Mouse (Mus musculus): ENCODE results near the gene Setd1b. TPM values are rescaled to one million over a fixed set of nuclear protein-coding genes. Genes with fewer than 3 reads are reported as not detected.

Gene Setd1b
- polyA plus RNA-seq, 2 experiments = 2.7 to 3.3 TPM

DNA sequence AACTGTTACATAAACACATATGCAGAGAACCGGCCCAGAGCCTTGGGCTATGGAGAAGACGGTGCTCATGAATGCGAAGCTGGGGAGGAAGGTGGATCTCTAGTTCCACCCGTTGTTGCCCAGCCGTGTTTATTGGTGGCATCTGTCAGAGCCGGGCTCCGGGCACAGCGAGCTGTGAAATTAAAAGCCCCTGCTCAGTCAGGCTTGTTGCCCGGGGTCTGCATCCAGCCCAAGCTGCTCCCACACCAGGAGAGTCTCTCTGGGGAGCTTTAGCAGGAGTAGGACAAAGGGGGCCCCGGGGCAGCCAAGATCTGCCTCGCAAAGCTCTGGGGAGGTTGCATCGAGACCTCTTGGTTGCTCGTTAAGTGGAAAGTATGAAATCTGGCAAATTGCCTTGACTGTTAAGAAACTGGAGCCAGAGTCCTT is 31.7 kb upstream of the Setd1b start:
- H3K36me3 ChIP-seq (replicated peaks; ENCODE audit: control insufficient read depth, insufficient read depth, low read depth) = no peaks in the 10 kb centered on the region; the same call in none of the 2 replicates
- H3K27ac ChIP-seq = no peak overlapping the region
- DNase-seq (ENCODE audit: low read depth in 3 of 3, low spot score in 3 of 3) (no peak), ATAC-seq (ENCODE audit: insufficient read depth) (no peak)
- TF ChIP-seq EP300 (IDR thresholded peaks at IDR 0.05; ENCODE audit: low read depth) = no peak
- TF ChIP-seq CTCF (IDR thresholded peaks at IDR 0.05; ENCODE audit: low read depth) = no peak
- H3K9ac ChIP-seq (replicated peaks) = no peak overlapping the region
- WGBS (ENCODE audit: insufficient replicate concordance) = 90% methylated on average over 13 of the region's 13 CpGs
- no peak overlapping the region for H3K4me3 ChIP-seq (ENCODE audit: insufficient read depth in 1 of 2, low read depth in 2 of 2, low read length in 2 of 2)
- H3K4me1 ChIP-seq (replicated peaks; ENCODE audit: control insufficient read depth in 2 of 2, insufficient read depth in 2 of 2, low read length in 1 of 2) = 0 out of 4 replicates have a peak, but pooled peaks cover 0 to 1% of the 10 kb centered on the region in 2 experiments
- H3K4me2 ChIP-seq (ENCODE audit: low read depth) = no peak overlapping the region
- no peaks in the 10 kb centered on the region for H3K27me3 ChIP-seq (ENCODE audit: control insufficient read depth, insufficient read depth, low read length)
- no peaks in the 10 kb centered on the region for H3K9me3 ChIP-seq (ENCODE audit: control insufficient read depth, low read length)

DNA sequence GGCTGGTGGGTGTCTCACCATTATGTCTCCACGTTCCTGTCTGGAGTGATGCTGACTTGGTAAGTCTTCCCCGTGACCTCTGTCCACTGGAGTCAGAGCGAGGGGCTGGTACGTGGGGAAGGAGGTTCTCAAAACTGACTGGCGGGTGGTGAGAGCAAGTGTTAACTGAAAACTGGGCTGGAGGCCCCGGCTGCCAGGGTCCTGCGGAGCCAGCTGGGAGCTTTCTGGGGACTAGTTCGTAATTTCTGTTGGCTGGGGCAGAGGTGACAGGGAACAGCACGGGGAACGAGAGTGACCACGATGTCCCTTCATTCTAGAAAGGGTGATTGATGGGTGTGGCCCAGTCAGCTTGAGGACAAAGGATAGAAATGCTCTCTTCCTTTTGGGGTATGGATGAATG is 27.9 kb upstream of the Setd1b start:
- H3K4me3 ChIP-seq (ENCODE audit: insufficient read depth in 1 of 2, low read depth in 2 of 2, low read length in 2 of 2) = no peak overlapping the region
- 74% methylated on average over 11 of the region's 11 CpGs for WGBS (ENCODE audit: insufficient replicate concordance)
- no peak for TF ChIP-seq CTCF (IDR thresholded peaks at IDR 0.05; ENCODE audit: low read depth)
- TF ChIP-seq EP300 (IDR thresholded peaks at IDR 0.05; ENCODE audit: low read depth) = no peak
- no peak overlapping the region for H3K9ac ChIP-seq (replicated peaks)
- no peak overlapping the region for H3K4me2 ChIP-seq (ENCODE audit: low read depth)
- no peaks in the 10 kb centered on the region for H3K9me3 ChIP-seq (ENCODE audit: control insufficient read depth, low read length)
- no peak for ATAC-seq (ENCODE audit: insufficient read depth)
- H3K36me3 ChIP-seq (replicated peaks; ENCODE audit: control insufficient read depth, insufficient read depth, low read depth) = peaks cover 7% of the 10 kb centered on the region
- no peak overlapping the region for H3K27ac ChIP-seq
- H3K27me3 ChIP-seq (ENCODE audit: control insufficient read depth, insufficient read depth, low read length) = no peaks in the 10 kb centered on the region
- H3K4me1 ChIP-seq (replicated peaks; ENCODE audit: control insufficient read depth in 2 of 2, insufficient read depth in 2 of 2, low read length in 1 of 2) = 0 out of 4 replicates have a peak, but pooled peaks cover 0 to 1% of the 10 kb centered on the region in 2 experiments
- no peak for DNase-seq (ENCODE audit: low read depth in 3 of 3, low spot score in 3 of 3)

DNA sequence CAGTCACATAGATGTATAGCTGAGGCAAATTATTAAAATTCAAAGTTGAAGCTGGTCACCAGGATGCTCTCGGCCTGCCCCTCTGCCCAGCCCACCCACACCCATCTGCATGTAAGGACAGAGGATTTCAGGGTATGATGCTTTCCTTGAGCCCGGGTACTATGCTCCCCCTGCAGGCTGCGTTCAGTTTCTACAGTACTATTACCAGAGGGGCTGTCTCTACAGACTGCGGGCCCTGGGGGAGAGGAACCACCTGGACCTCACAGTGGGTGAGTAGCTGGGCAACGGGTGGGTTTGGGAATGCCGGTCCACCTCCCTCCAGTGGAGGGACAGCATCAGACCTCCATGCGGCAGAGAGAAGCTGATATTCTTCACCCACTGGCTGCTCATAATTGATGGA is 27.1 kb upstream of the Setd1b start:
- Histone ChIP-seq H3K4me2 (ENCODE audit: low read depth) (no peak overlapping the region), H3K4me1 (replicated peaks; ENCODE audit: control insufficient read depth in 2 of 2, insufficient read depth in 2 of 2, low read length in 1 of 2) (no peaks in the 10 kb centered on the region), H3K9ac (replicated peaks) (no peak overlapping the region), H3K9me3 (ENCODE audit: control insufficient read depth, low read length) (no peaks in the 10 kb centered on the region), H3K36me3 (replicated peaks; ENCODE audit: control insufficient read depth, insufficient read depth, low read depth) (peaks cover 7% of the 10 kb centered on the region), H3K27ac (no peak overlapping the region), H3K27me3 (ENCODE audit: control insufficient read depth, insufficient read depth, low read length) (no peaks in the 10 kb centered on the region), H3K4me3 (ENCODE audit: insufficient read depth in 1 of 2, low read depth in 2 of 2, low read length in 2 of 2) (no peak overlapping the region)
- ATAC-seq (ENCODE audit: insufficient read depth) (no peak), DNase-seq (ENCODE audit: low read depth in 3 of 3, low spot score in 3 of 3) (no peak)
- TF ChIP-seq EP300 (IDR thresholded peaks at IDR 0.05; ENCODE audit: low read depth) = no peak
- peak; percentile 62 for TF ChIP-seq CTCF (IDR thresholded peaks at IDR 0.05; ENCODE audit: low read depth)
- WGBS (ENCODE audit: insufficient replicate concordance) = 52% methylated on average over 7 of the region's 7 CpGs

DNA sequence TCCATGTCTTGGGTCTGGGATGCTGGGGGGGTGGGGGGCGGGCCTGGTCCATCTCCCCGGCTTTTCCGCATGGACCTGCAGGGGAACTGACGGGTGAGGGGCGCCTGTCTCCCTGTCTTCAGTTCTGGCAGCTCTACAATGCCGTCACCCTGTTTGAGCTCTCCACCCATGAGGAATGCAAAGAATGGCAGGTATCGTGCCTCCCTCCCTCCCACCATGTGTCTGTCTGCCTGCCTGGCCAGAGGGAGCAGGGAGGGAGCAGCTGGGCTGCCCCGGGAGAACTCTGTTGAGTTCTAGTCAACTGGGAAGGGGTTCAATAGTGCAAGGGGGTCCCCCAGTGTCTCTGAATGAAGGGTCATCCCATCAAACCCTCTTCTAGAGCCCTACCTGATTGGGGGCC is 25.9 kb upstream of the Setd1b start:
- Histone ChIP-seq H3K9ac (replicated peaks) (no peak overlapping the region), H3K27me3 (ENCODE audit: control insufficient read depth, insufficient read depth, low read length) (no peaks in the 10 kb centered on the region), H3K4me3 (ENCODE audit: insufficient read depth in 1 of 2, low read depth in 2 of 2, low read length in 2 of 2) (no peak overlapping the region), H3K9me3 (ENCODE audit: control insufficient read depth, low read length) (no peaks in the 10 kb centered on the region), H3K27ac (no peak overlapping the region), H3K4me2 (ENCODE audit: low read depth) (no peak overlapping the region), H3K4me1 (replicated peaks; ENCODE audit: control insufficient read depth in 2 of 2, insufficient read depth in 2 of 2, low read length in 1 of 2) (no peaks in the 10 kb centered on the region), H3K36me3 (replicated peaks; ENCODE audit: control insufficient read depth, insufficient read depth, low read depth) (peaks cover 7% of the 10 kb centered on the region)
- ATAC-seq (ENCODE audit: insufficient read depth) = no peak
- 82% methylated on average over 8 of the region's 8 CpGs for WGBS (ENCODE audit: insufficient replicate concordance)
- no peak for DNase-seq (ENCODE audit: low read depth in 3 of 3, low spot score in 3 of 3)
- no peak for TF ChIP-seq CTCF (IDR thresholded peaks at IDR 0.05; ENCODE audit: low read depth)
- no peak for TF ChIP-seq EP300 (IDR thresholded peaks at IDR 0.05; ENCODE audit: low read depth)

GRCm38 (mm10) chr5:123117257-123117656 is 24.7 kb upstream of the Setd1b start:
- peak; percentile 97 for TF ChIP-seq CTCF (IDR thresholded peaks at IDR 0.05; ENCODE audit: low read depth)
- no peak for TF ChIP-seq EP300 (IDR thresholded peaks at IDR 0.05; ENCODE audit: low read depth)
- DNase-seq (ENCODE audit: low read depth in 3 of 3, low spot score in 3 of 3) = peak in 1 of 3 experiments; percentile 46
- no peaks in the 10 kb centered on the region for H3K9me3 ChIP-seq (ENCODE audit: control insufficient read depth, low read length)

More at GRCm38 (mm10) chr5:123117257-123117656, 24.7 kb upstream of the Setd1b start:
- Histone ChIP-seq H3K27ac (no peak overlapping the region), H3K4me1 (replicated peaks; ENCODE audit: control insufficient read depth in 2 of 2, insufficient read depth in 2 of 2, low read length in 1 of 2) (no peaks in the 10 kb centered on the region), H3K27me3 (ENCODE audit: control insufficient read depth, insufficient read depth, low read length) (no peaks in the 10 kb centered on the region), H3K4me3 (ENCODE audit: insufficient read depth in 1 of 2, low read depth in 2 of 2, low read length in 2 of 2) (no peak overlapping the region), H3K4me2 (ENCODE audit: low read depth) (no peak overlapping the region), H3K9ac (replicated peaks) (no peak overlapping the region), H3K36me3 (replicated peaks; ENCODE audit: control insufficient read depth, insufficient read depth, low read depth) (peaks cover 7% of the 10 kb centered on the region)
- ATAC-seq (ENCODE audit: insufficient read depth) = peak; percentile 68
- WGBS (ENCODE audit: insufficient replicate concordance) = 13% methylated on average over 10 of the region's 10 CpGs

Data from liver, embryonic 14.5 days (tissue).